Mouse (Mus musculus): Measurements from ENCODE around the gene Prkg2.

The Prkg2 gene

GRCm38 (mm10) chr5:98975877-98976672 lies 61.1 kb downstream of the Prkg2 start:
- DNase-seq (ENCODE audit: low spot score), result no peak

DNA sequence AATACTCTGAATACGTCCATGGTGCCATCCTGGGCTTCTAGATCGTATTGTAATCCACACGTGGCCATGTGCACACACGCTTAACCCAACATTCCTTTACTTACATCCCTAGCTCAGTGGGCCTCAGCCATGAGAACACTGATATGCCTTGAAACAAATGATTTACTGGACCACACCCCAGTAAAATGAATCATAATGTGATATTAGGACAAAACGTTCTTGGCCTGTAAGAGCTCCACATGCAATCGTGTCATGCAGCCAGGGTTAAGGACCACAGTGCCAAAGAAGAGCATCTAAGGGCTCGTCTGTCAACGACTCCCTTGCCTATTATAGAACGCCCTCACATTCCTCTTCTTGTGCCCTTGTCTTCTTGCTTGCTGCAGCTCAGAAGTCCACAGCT lies 70.5 kb downstream of the Prkg2 start:
- DNase-seq (ENCODE audit: low spot score), result no peak

GRCm38 (mm10) chr5:98965139-98965538 lies 72.0 kb downstream of the Prkg2 start:
- no peak for DNase-seq (ENCODE audit: low spot score)

DNA sequence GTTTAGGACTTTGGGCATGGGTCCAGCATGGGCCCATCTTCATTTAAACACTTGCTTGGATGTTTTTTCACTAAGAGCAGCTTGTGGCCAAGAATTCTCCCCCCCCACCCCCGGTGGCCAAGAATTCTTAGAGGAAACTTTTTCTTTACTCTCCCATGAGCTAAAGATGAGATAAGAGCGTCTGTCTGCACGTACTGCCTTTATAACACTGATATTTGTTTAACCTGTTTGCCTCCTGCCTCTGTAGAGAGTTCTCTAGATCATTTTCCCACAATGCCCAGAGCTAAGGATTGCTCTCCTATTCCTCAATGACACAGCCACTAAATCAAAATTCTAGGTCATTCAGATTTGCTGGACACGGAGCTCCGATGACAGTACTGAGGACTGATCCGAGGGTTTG lies 72.8 kb downstream of the Prkg2 start:
- no peak for DNase-seq (ENCODE audit: low spot score)

DNA sequence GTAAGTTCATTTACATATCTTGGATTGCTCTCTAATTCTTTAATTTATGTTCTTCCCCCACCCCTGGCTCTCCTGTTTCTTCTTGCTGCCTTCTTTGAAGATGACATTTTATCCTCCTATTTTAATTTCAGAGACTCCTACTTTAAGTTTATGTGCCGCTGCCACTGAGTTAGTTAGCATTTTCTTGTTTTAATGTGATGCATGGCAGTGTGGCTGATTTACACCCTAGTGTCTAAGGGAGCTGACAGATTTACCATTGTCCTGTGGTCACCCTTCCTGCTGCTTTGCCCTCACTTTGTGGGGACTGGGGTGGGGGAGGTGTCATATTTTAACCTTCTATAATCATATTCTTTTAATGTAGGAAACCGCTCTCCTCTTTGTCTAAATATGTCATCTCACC lies 74.7 kb downstream of the Prkg2 start:
- DNase-seq (ENCODE audit: low spot score), result no peak

- no peak for DNase-seq (ENCODE audit: low spot score)
Measured at GRCm38 (mm10) chr5:98955576-98955975, 81.6 kb downstream of the Prkg2 start.

DNA sequence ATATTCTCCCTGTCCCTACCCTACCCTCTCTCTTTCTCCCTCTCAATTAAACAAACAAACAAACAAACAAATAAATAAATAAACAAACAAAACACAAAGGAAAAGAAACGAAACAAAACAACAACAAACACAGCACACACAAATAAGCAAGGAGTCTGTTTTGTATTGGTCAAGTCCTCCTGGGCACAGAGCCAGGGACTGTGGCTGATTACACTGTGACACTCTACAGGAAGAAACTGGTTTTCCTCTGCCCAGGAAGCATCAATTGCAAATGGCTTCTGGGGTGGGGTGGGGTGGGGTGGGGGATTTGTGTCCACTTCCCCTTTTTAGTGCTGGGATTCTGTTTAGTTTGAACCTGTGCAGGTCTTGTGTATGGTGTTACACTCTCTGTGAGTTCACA lies 83.8 kb downstream of the Prkg2 start:
- no peak for DNase-seq (ENCODE audit: low spot score)

DNA sequence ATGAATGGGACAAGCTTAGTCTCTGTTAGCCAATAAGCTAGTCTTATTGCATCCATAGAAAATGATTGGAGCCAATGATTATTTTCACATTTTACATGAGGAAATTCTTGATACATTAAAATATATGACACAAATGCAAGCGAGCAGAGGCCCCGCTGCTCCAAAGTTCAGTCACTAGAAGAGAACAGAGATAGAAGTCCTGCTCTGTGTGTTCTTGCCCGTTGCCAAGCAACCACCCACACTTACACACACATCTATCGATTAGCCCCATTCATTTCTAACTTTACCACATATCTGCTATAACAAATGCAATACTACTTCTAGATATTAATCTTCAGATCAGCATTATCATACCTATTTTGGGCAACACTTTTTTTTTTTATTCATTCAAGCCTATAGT lies 85.6 kb downstream of the Prkg2 start:
- no peak for DNase-seq (ENCODE audit: low spot score)

GRCm38 (mm10) chr5:98950495-98951092 lies 86.6 kb downstream of the Prkg2 start:
- DNase-seq (ENCODE audit: low spot score), result no peak

DNA sequence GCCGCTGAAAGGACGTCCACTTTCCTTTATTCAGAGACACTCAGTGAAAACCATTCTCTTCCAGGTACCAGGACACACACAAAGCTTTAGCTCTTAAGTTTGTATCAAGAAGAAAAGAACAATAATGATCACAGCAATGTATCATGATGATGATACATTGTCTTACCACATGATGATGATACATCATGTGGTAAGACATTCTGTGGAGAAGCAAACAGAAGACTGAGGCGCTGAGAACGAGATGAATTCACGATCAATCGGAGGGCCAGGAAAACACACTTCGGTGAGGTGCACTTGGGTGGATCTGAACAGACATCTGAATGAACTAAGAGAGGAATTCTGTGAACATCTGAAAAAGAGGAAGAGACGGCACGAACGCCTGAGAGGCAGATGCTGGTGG lies 87.4 kb downstream of the Prkg2 start:
- no peak for DNase-seq (ENCODE audit: low spot score)

GRCm38 (mm10) chr5:98946656-98947055 lies 90.5 kb downstream of the Prkg2 start:
- no peak for DNase-seq (ENCODE audit: low spot score)

DNA sequence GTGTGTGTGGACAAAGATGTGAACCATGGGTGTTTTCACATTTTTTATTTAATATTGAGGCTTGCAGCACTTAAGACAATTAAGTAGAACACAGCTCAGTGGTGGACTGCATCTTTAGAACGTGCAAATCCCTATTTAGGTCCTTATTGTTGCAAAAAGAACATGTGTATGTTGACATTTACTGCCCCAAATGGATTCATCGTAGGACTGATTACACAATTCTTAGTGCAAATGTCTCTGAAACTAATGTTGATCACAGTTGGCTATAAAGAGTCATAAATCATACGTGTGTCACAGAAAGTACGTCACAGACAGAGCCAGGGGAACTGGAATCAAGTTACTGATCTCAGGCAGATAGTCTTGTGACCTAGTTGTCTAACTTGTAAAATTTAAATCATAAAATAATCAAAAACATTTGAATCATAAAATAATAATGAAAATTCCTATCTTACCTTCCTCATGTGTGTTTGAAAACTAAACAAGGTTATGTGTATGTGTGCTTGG lies 91.0 kb downstream of the Prkg2 start:
- no peak for DNase-seq (ENCODE audit: low spot score)

DNA sequence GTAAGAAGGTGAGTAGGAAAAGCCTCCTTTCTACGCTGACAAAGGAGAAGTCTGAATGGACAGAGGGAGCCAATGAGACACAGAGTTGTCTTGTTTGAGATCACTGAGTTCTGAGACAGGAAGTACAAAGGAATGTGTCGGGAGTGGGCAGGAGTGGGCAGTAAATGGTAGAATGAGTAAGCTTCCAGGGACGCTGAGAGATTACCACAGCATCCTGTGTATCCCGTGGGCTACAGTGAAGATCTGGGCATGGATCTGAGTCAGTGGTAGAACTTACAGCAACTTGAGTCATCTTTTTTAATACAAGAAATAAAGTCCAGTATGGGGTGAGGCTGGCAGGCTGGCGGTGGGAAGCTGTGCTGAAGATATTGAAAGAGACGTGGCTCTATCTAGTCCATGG lies 93.4 kb downstream of the Prkg2 start:
- no peak for DNase-seq (ENCODE audit: low spot score)

DNA sequence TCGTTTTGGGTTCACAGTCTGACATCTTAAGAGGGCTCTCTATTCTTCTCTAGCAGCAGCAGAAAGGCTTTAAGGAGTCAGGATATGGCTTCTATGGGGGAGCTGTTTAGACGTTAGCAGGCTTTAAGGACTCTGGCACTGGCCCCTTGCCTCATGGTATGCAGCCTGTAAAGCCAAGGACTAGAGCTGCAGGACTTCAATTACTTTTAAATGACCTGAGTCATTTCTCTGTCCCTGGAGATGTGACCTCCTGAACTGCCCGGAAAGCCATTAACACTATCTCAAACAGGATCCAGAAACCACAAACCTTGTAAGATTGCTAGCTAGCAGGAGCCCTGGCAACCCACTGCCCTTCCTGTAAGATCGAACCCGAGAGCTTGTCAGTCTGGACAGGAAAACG lies 96.4 kb downstream of the Prkg2 start:
- no peak for DNase-seq (ENCODE audit: low spot score)

DNA sequence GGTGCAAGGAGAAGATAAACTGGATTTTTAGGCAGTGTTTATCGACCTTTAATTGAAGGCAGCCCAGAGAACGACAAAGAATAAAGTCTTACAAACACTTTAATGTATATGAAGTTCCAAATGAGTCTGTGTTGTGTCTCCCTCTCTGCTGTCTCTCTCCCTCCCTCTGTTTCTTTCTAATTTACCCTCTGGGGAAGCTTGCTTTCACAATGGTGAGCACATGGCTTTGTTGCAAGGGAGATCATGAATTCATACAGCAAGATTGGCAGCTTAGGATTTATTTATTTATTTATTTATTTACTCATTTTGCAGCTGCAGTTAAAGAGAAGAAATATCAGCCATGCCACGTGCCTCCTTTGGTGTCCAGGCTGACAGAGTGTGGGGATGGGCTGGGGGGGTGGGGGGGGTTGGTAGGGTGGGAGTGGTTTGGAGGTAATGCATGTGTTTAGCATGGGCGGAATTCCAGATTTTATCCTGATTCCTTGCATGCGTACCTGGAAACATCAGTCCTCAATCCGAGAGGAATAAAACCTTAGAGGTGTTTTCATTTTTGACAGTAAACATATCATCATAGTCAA lies 97.4 kb downstream of the Prkg2 start:
- no peak for DNase-seq (ENCODE audit: low spot score)

- DNase-seq (ENCODE audit: low spot score), result no peak
Measured at GRCm38 (mm10) chr5:98939116-98939515, 98.0 kb downstream of the Prkg2 start.

GRCm38 (mm10) chr5:98937879-98938278 lies 99.3 kb downstream of the Prkg2 start:
- no peak for DNase-seq (ENCODE audit: low spot score)

DNA sequence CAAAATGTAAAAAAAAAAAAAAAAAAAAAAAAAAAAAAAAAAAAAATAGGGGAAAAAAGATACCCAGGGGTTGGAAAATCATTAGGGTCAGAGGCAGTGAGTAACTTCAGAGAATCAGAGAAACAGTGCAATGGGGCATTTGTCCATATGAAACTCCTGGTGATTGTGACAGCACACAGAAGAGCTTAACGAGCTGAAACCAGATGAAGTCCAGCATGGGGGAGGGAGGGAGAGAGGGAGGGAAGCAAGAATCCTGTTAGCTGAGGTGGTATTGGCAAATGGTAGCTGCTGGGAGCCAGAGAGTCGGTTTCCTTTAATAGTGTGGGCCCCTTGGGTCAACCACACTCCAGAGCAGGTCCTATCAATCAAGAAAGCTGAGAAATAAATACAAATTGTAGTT lies 100.5 kb downstream of the Prkg2 start:
- no peak for DNase-seq (ENCODE audit: low spot score)

GRCm38 (mm10) chr5:98935930-98936329 lies 101.2 kb downstream of the Prkg2 start:
- DNase-seq (ENCODE audit: low spot score), result no peak

GRCm38 (mm10) chr5:98922921-98923320 lies 114.2 kb downstream of the Prkg2 start:
- no peak for DNase-seq (ENCODE audit: low spot score)

- no peak for DNase-seq (ENCODE audit: low spot score)
Measured at GRCm38 (mm10) chr5:98921608-98922007, 115.5 kb downstream of the Prkg2 start.

DNA sequence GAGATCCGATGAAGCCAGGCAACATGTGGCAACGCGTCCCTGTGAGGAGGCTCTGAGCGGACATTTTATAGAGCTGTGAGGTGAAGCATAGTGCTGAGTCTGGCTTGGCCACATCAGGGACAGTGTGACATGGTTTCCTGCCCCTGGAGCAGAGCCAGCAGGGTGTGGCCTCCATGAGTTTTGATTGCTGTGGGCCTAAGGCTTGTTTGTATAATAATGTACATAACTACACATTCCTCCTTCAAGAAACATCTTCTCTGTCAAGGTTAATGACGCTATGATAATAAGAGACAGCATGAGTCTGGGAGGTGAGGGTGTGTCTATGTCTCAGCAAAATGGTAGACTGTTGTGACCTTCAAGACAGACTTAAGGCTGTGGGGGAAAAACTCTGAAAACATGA lies 118.4 kb downstream of the Prkg2 start:
- DNase-seq (ENCODE audit: low spot score), result no peak

GRCm38 (mm10) chr5:98902339-98902738 lies 134.8 kb downstream of the Prkg2 start:
- DNase-seq (ENCODE audit: low spot score), result no peak

Data from urinary bladder, postnatal 14 days (tissue).